Mouse (Mus musculus) neural tube, embryonic 13.5 days (tissue): ENCODE data around the gene Myo18b. TPM values are rescaled to one million over a fixed set of nuclear protein-coding genes. Genes with fewer than 3 reads are reported as not detected.

Experiments used
- ATAC-seq: fragments of 200-750 bp; cut with Nextera tagmentation; 2 replicates; pipeline ENCODE4 v1.8.0; 2017; ENCODE audit warnings: low read depth, mild to moderate bottlenecking, moderate TSS enrichment, moderate library complexity
- H3K27ac ChIP-seq: fragments of 300-500 bp; sonication (generic); replicated peaks from 2 replicates; pipeline ENCODE4 v1.5.1; 2015; ENCODE audit warnings: moderate library complexity, mild to moderate bottlenecking, inconsistent platforms
- H3K27me3 ChIP-seq: fragments of 300-500 bp; sonication (generic); 2 replicates; pipeline ENCODE4 v1.6.1; 2015; ENCODE audit warnings: mild to moderate bottlenecking, inconsistent platforms
- H3K36me3 ChIP-seq: fragments of 300-500 bp; sonication (generic); 2 replicates; pipeline ENCODE4 v1.6.1; 2015; ENCODE audit warnings: mild to moderate bottlenecking, inconsistent platforms
- H3K4me1 ChIP-seq: fragments of 300-500 bp; sonication (generic); replicated peaks from 2 replicates; pipeline ENCODE4 v1.6.1; 2015; ENCODE audit warnings: inconsistent platforms
- H3K4me2 ChIP-seq: fragments of 300-500 bp; sonication (generic); 2 replicates; pipeline ENCODE4 v1.6.1; 2015; ENCODE audit warnings: inconsistent platforms, mild to moderate bottlenecking, moderate library complexity
- H3K4me3 ChIP-seq: fragments of 300-500 bp; sonication (generic); 2 replicates; pipeline ENCODE4 v1.5.1; 2015; ENCODE audit warnings: mild to moderate bottlenecking, inconsistent platforms
- H3K9ac ChIP-seq: fragments of 300-500 bp; sonication (generic); 2 replicates; pipeline ENCODE4 v1.6.1; 2015; ENCODE audit warnings: moderate library complexity, mild to moderate bottlenecking, inconsistent platforms
- H3K9me3 ChIP-seq: fragments of 300-500 bp; sonication (generic); 2 replicates; pipeline ENCODE4 v1.6.1; 2016; ENCODE audit warnings: inconsistent platforms
- WGBS: fragments of 180-500 bp; shearing (Covaris S2); methylation state at CpG from one replicate; pipeline ENCODE4 v1.1.7; 2015; 5-methylcytosine and 5-hydroxymethylcytosine counted together
- polyA plus RNA-seq: library from polyadenylated mRNA; unstranded; fragments of >200 nt; fragmentation: Nextera tagmentation; extraction: Ambion mirVana; gene quantifications from 2 replicates; pipeline ENCODE4 v1.2.1, GENCODE M21; 2015

Myo18b gene
- polyA plus RNA-seq, 1 experiment from 2014 or later = 1.4 TPM

DNA sequence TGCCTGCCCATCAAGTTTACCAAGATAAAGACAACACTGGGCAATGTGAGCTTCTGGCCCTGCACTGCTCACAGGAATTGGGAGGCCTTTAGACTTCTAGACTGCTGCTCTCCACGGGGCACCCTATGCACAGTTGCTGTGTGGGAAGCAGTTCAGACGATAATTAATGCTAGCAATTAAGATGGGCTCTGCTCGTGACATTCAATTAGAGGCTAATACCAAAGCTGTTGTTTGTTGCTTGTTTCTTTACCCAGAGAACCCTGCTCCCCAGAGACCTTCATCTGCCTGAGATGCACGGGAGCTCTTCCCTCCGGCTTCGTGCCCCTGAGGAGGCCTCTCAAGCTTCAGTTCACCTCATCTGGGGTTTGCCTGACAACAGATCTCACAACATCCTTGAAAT, 167.7 kb downstream of the Myo18b start:
- Histone ChIP-seq H3K9ac (no peak overlapping the region), H3K4me3 (no peak overlapping the region), H3K4me1 (peaks cover 14% of the 10 kb centered on the region), H3K27me3 (no peaks in the 10 kb centered on the region), H3K27ac (peak overlapping the region; percentile 71), H3K4me2 (no peak overlapping the region), H3K9me3 (no peaks in the 10 kb centered on the region), H3K36me3 (no peaks in the 10 kb centered on the region)
- WGBS = 44% methylated on average over 6 of the region's 6 CpGs
- ATAC-seq = peak; percentile 75

DNA sequence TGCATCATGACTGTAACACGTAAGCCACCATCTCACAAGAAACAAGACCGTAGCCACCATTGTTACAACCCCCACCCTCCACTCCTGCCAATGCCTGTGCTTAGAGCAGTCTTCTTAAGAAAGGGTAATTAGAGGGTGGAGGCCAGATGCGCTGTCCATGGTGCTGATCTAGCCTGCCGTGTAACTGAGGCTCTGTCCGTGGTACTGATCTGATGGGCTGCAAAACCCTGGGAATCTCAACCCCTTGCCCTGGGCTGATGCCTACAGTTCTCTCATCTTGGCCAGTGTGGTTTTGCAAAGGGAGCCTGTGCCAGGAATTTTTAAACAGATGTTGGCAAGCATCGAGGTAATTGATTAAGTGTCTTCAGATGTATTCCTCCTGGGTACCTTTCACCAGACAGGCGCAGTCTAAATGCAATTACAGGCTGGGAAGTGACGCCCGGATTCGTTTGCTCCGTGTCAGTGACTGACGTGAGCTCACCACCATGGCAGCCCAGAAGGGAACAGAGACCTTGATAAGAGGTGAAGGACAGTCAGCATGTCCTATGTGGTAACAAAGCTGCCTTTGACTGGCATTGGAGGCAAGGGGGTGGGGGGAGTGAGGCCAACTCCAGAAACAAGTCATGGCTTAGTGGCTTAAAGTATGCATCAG, 177.4 kb downstream of the Myo18b start:
- Histone ChIP-seq H3K9me3 (no peaks in the 10 kb centered on the region), H3K4me3 (no peak overlapping the region), H3K27me3 (no peaks in the 10 kb centered on the region; the same call in 1 of the 2 replicates), H3K4me2 (no peak overlapping the region), H3K27ac (peak overlapping the region; percentile 11; the same call in 1 of the 2 replicates), H3K36me3 (no peaks in the 10 kb centered on the region), H3K9ac (no peak overlapping the region), H3K4me1 (peaks cover 23% of the 10 kb centered on the region)
- WGBS = 21% methylated on average over 12 of the region's 12 CpGs
- ATAC-seq = peak; percentile 54

DNA sequence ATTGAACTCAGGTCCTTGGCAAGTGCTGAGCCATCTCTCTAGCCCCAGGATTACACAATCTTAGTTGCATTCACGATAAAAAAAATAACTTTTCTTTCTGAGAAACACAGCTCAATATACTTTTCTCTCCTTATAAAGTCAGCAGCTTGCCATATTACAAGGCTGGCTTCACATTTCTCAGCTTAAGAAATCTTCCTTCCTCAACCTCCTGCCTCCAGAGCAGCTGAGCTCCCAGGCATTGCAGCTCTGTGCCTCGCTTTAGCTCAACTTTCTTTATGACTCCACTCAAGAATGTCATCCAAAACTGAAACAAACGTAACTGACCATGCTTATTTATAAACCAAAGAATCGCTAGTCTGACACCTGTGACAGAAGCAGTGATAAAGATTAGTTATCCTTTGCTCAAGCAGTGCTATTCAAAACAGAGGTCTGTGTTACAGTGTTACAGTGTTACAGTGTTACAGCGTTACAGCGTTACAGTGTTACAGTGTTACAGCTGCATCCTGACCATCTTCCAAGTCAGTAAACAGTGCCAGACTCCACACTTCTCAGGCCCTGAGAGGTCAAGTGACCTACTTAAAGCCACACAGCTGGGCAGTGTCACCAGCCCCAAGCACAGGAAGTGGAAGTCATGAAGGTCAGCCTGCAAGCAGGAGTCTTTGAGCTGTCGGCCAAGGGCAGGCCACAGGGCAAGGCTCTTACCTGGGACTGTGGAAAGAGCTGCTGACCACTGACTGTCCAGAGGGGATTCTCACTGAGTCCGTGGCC, 181.3 kb downstream of the Myo18b start:
- WGBS = 72% methylated on average over 8 of the region's 8 CpGs

DNA sequence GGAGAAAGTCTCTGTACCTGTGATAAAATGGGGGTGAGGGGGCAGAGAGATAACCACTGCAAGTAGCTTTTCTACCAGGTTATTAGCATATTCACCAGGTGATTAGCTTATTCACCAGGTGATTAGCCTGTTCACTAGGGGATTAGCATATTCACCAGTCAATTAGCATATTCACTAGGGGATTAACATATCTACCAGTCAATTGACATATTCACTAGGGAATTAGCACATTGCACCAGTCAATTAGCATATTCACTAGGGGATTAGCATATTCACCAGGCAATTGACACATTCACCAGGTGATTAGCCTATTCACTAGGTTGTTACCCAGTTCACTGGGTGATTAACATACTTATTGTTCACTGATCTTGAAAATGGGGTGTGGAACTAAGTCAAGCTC, 186.3 kb downstream of the Myo18b start:
- no peak overlapping the region for H3K9ac ChIP-seq
- no peak for ATAC-seq
- no peaks in the 10 kb centered on the region for H3K9me3 ChIP-seq
- peaks cover 12% of the 10 kb centered on the region for H3K27me3 ChIP-seq
- no peak overlapping the region for H3K4me2 ChIP-seq
- no peaks in the 10 kb centered on the region for H3K4me1 ChIP-seq
- H3K27ac ChIP-seq = no peak overlapping the region
- no peaks in the 10 kb centered on the region for H3K36me3 ChIP-seq
- no peak overlapping the region for H3K4me3 ChIP-seq

More for the DNA sequence above, 181.3 kb downstream of the Myo18b start:
- H3K27me3 ChIP-seq = peaks cover 7% of the 10 kb centered on the region
- H3K9me3 ChIP-seq = no peaks in the 10 kb centered on the region
- no peak overlapping the region for H3K27ac ChIP-seq
- H3K9ac ChIP-seq = no peak overlapping the region
- H3K4me2 ChIP-seq = no peak overlapping the region
- H3K4me1 ChIP-seq = peaks cover 23% of the 10 kb centered on the region
- no peak for ATAC-seq
- H3K36me3 ChIP-seq = no peaks in the 10 kb centered on the region
- H3K4me3 ChIP-seq = no peak overlapping the region

DNA sequence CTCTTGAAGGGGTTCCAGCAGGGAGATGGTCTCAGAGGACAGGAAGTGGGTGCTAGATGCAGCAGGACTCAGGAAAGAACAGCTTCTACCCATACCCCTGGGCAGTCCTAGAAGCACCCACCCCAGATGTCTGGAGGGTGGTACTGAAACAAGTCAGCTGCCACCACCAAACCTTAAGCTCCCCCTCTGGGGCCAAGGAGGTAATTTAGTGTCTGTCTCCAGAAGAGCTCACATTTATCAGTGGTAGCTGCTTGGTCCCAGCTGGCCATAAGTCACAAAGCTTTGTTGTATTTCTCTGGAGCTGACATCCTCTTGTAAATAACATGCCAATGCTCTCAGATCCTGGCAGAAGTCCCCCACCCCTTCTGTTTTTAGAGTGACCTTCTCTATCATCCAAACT, 187.7 kb downstream of the Myo18b start:
- no peaks in the 10 kb centered on the region for H3K36me3 ChIP-seq
- H3K4me2 ChIP-seq = no peak overlapping the region
- no peak overlapping the region for H3K9ac ChIP-seq
- no peaks in the 10 kb centered on the region for H3K4me1 ChIP-seq
- no peaks in the 10 kb centered on the region for H3K9me3 ChIP-seq
- H3K4me3 ChIP-seq = no peak overlapping the region
- ATAC-seq = no peak
- peaks cover 11% of the 10 kb centered on the region for H3K27me3 ChIP-seq
- H3K27ac ChIP-seq = no peak overlapping the region

DNA sequence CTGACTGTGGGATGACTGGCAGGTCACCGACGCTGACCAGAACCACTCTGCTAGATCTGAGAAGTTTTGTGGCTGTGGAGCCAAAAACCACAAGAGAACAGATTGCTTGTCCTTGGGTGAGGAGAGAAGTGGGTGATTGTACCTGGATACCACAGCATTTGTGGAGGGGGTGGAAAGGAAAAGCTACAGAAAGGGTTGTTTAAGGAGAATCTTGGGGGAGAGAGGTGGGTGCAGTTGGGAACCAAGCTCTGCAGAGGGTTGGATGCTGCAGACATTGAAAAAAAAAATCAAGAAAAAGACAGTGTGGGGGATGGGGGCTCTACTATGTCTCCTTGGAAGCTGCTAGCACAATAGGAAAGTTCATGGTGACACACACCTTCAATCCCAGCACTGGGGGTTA, 188.7 kb downstream of the Myo18b start:
- H3K4me3 ChIP-seq = no peak overlapping the region
- H3K9me3 ChIP-seq = no peaks in the 10 kb centered on the region
- no peaks in the 10 kb centered on the region for H3K4me1 ChIP-seq
- no peak overlapping the region for H3K4me2 ChIP-seq
- H3K36me3 ChIP-seq = no peaks in the 10 kb centered on the region
- WGBS = 94% methylated on average over 2 of the region's 2 CpGs
- no peak for ATAC-seq
- peaks cover 8% of the 10 kb centered on the region for H3K27me3 ChIP-seq
- H3K27ac ChIP-seq = no peak overlapping the region
- no peak overlapping the region for H3K9ac ChIP-seq

DNA sequence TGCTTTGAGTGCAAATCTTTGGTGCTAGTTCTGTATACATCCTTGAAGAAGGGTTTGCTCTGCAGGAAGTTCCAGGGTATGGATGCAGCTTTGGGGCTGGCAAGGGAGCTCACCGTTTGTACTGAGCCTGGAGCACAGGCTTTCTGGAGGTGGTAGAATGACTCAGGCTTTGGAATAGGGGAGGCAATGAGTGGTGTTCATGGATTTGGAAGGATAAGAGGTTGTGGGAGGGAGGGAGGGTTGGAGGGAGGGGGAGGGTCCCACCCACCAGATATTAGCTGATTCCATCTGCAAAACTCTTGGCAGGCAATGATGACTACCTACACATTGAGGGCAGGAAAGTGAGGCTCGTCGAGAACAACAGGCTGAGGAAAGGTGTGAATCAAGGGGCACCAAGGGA, 195.4 kb downstream of the Myo18b start:
- Histone ChIP-seq H3K4me2 (no peak overlapping the region), H3K27me3 (peaks cover 4% of the 10 kb centered on the region; the same call in 1 of the 2 replicates), H3K27ac (no peak overlapping the region), H3K4me3 (no peak overlapping the region), H3K9me3 (no peaks in the 10 kb centered on the region), H3K9ac (no peak overlapping the region), H3K4me1 (no peaks in the 10 kb centered on the region), H3K36me3 (no peaks in the 10 kb centered on the region)
- WGBS = 72% methylated on average over 3 of the region's 3 CpGs
- ATAC-seq = no peak

DNA sequence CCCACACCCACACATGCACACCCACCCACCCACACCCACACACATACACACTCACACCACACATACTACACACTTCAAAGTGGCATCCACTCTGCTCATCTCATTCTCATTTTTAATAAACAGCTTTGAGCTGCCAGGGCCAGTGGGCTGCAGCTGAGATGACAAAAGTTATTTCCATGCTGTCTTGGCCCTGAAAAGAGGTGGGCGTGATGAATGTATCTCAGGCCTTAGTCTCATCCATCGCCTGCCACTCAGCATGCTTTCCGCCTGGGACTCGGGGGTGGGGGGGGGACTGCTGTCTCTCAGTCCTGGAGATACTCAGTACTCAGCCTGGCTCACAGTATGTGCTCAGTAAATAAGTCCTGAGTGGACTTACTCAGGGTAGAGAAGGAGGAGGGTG, 199.5 kb downstream of the Myo18b start:
- H3K27ac ChIP-seq = no peak overlapping the region
- no peak overlapping the region for H3K4me2 ChIP-seq
- ATAC-seq = no peak
- H3K4me3 ChIP-seq = no peak overlapping the region
- H3K36me3 ChIP-seq = no peaks in the 10 kb centered on the region
- H3K9me3 ChIP-seq = no peaks in the 10 kb centered on the region
- WGBS = 72% methylated on average over 4 of the region's 4 CpGs
- peaks cover 3% of the 10 kb centered on the region; the same call in 1 of the 2 replicates for H3K4me1 ChIP-seq
- H3K9ac ChIP-seq = no peak overlapping the region
- no peaks in the 10 kb centered on the region for H3K27me3 ChIP-seq

DNA sequence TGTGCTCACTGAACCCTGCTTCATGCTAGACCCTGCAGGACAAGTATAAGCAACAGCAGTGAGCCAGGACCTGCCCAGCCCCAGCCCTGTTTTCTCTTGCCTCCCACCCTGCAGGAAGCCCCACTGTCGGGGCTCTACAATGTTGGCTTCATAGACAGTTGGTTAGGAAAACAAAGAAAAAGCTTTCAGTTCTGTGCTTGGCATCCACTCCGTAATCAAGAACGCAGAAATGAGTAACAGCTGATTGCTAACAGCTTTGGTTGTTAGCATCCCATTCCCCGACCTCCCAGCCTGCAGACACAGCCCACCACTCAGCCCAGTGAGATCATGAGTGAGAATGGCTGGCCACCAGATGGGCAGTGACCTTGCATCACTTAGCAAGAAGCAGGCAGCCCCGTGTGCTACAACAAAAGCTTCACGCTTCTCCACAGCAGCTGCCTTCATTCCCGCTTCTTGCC, 200.9 kb downstream of the Myo18b start:
- no peaks in the 10 kb centered on the region for H3K36me3 ChIP-seq
- H3K27me3 ChIP-seq = no peaks in the 10 kb centered on the region
- 56% methylated on average over 7 of the region's 7 CpGs for WGBS
- H3K4me2 ChIP-seq = no peak overlapping the region
- ATAC-seq = no peak; the same call in 1 of the 2 replicates
- H3K4me3 ChIP-seq = no peak overlapping the region
- no peaks in the 10 kb centered on the region for H3K9me3 ChIP-seq
- H3K4me1 ChIP-seq = peaks cover 7% of the 10 kb centered on the region; the same call in 1 of the 2 replicates
- H3K27ac ChIP-seq = no peak overlapping the region
- H3K9ac ChIP-seq = no peak overlapping the region

DNA sequence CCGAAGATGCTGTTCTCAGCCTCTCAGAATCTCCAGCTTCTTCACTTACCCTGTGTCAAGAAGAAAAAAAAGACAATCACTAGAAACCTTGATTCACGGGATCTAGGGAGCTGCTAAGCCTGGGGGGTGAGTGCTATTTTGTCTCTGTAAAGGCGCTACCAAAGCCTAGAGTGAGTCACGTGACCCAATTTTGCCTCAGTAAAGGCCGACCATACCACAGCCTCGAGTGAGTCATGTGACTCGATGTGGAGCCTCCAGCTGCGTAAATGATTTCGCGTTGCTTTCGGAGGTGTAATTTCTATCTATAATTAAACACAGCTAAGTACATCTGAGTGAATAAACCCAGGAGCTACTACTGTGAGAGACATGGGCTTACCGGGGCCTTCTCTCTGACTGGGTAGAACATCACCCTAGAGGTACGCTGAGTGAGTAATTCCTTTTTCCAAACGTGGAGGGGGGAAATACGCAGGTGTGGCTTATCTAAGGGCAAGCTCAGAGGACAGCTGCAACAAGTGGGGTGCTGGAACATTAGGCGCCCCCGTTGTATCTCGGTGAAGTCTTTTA, 202.8 kb downstream of the Myo18b start:
- no peak overlapping the region for H3K4me3 ChIP-seq
- no peak overlapping the region for H3K9ac ChIP-seq
- 70% methylated on average over 18 of the region's 18 CpGs for WGBS
- no peaks in the 10 kb centered on the region; the same call in 1 of the 2 replicates for H3K27me3 ChIP-seq
- peak overlapping the region; percentile 53 for H3K27ac ChIP-seq
- H3K36me3 ChIP-seq = no peaks in the 10 kb centered on the region
- peaks cover 11% of the 10 kb centered on the region; the same call in 1 of the 2 replicates for H3K4me1 ChIP-seq
- ATAC-seq = peak; percentile 28; the same call in 1 of the 2 replicates
- H3K9me3 ChIP-seq = no peaks in the 10 kb centered on the region
- H3K4me2 ChIP-seq = no peak overlapping the region

DNA sequence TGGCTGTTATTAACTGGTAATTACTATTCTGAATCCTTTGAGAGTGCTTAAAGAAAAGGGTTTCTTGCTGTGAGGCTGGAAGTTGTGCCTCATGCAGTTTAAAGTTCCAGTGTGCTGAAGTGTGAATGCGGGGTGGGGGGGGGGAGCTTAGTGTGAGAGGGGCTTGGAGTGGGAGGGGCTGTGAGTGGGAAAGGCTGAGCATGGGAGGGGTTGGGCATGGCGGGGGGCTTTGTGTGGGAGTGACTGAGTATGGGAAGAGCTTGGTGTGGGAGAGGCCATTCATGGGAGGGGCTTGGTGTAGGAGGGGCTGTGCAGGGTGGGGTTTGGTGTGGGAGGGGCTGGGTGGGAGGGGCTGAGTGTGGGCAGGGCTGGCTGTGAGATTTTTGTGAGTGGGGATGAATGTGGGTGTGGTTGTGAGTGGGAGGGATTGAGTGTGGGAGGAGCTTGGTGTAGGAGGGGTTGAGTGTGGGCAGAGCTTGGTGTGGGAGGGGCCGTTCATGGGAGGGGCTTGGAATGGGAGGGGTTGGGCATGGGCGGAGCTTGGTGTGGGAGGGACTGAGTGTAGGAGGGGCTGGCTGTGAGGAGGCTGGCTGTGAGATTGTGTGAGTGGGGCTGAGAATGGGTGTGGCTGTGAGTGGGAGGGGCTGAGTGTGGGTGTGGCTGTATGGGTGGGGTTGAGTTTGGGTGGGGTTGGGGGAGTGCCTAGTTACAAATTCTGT, 208.9 kb downstream of the Myo18b start:
- ATAC-seq = peak; percentile 58; the same call in 1 of the 2 replicates
- no peaks in the 10 kb centered on the region; the same call in 1 of the 2 replicates for H3K27me3 ChIP-seq
- no peaks in the 10 kb centered on the region for H3K36me3 ChIP-seq
- H3K27ac ChIP-seq = peak overlapping the region; percentile 54; the same call in 1 of the 2 replicates
- H3K9ac ChIP-seq = no peak overlapping the region
- H3K4me1 ChIP-seq = peaks cover 16% of the 10 kb centered on the region
- H3K4me2 ChIP-seq = no peak overlapping the region
- H3K4me3 ChIP-seq = no peak overlapping the region
- WGBS = 41% methylated on average over 4 of the region's 4 CpGs
- no peaks in the 10 kb centered on the region for H3K9me3 ChIP-seq
